Mouse (Mus musculus): ENCODE results near the gene Rusc2.

The Rusc2 gene

DNA sequence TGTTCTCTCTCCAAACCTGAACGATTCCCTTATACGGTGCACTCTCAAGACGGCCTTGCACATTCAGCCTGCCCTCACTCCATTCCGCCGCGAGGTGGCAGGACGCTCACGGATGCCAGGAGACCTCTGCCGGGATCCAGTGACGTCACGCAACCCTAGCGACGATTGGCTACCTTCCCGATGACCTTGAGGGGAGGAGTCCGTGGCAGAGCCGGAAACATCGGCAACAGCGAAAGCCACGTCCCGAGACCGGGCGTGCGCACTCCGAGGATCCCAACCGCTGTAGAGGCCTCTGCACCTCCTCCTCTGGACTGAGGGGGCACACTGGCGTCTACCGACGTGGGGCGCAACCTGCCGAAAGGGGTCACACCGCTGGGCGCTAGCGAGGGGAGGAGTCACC, 60.3 kb downstream of the Rusc2 start:
- DNase-seq (ENCODE audit: low read depth, low spot score) = peak; percentile 98

DNA sequence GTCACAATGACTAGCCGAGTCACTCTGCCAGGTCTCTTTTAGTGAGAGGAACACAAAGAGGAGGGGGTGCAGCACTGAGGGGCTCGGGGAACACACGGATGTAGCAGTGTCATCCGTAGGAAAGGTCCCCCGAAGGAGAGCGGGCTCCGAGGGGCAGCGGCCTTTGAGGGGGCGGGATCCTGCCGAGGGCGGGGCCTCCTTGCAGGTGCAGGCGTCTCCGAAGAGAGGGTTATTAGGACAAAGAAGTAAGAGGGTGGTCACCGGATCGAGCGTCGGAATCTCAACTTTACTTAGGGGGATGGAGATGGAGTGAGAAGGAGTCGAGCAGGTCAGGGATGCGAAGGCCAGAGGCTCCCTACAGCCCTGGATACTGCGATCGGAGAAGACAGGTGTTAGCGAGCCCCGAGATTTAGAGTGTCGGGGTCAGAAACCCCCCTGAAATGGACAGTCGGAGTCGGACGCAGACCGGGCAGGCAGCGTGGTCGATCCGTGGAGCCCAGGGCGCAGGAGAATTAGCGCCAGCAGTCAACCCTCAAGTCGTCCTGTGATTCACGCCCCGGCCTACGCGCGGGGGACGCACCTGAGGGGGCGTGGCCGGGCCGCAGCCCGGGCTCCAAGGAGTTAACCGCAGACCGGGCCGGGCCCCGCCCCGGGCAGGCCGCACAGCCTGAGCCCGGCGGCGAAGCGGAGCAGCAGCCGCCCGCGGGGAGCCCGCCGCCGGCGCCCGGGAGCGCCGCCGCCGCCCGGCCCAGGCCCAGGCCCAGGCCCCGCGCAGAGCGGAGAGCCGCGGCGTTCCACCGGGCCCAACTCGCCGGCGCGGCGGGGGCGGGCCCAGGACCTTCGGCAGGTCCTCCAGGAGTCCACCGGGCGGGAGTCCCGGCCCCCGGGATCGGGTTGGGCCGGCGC, 60.9 kb downstream of the Rusc2 start:
- peak; percentile 61 for DNase-seq (ENCODE audit: low read depth, low spot score)

DNA sequence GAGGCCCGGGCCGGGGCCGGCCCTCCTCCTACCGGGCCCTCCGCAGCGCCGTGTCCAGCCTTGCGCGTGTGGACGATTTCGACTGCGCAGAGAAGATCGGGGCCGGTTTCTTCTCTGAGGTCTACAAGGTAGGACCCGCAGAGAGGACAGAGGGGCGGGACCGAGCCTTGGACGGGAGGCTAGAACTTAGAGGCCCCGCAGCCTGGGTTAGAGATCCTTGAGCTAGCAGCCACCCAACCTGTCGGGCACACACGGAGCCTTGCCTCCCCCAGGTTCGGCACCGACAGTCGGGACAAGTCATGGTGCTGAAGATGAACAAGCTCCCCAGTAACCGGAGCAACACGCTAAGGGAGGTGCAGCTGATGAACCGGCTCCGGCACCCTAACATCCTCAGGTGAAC, 61.7 kb downstream of the Rusc2 start:
- no peak for DNase-seq (ENCODE audit: low read depth, low spot score)

DNA sequence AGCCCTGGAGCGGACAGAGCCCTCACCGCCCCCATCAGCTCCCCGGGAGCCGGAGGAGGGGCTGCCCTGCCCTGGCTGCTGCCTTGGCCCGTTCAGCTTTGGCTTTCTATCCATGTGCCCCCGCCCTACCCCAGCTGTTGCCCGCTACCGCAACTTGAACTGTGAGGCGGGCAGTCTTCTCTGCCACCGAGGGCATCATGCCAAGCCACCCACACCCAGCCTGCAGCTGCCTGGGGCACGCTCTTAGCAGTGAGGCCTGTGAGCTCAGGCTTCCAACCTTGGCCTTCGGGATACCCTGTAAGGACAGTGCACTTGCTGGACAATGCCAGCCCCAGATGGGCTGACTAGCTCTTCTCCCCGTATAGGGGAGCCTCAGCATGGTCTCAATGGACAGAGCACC, 65.5 kb downstream of the Rusc2 start:
- DNase-seq (ENCODE audit: low read depth, low spot score) = no peak

DNA sequence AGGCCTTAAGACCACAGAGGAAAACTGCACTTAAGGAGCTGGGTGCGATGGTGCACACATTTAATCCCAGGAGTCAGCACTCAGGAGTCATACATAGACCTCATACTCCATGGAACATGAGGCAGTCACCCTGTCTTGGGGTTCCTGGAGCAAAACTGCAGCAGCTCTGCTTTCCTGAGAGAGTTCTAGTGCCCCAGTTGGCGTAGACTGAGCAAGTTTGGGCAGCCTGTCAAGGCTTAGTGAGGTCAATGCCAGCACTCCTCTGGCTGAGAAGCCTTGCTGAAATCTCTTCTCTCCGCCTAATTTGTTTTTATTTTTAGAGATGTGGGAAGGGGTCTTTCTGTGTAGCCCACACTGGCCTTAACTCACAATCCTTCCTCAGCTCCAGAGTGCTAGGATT, 66.8 kb downstream of the Rusc2 start:
- DNase-seq (ENCODE audit: low read depth, low spot score) = no peak

DNA sequence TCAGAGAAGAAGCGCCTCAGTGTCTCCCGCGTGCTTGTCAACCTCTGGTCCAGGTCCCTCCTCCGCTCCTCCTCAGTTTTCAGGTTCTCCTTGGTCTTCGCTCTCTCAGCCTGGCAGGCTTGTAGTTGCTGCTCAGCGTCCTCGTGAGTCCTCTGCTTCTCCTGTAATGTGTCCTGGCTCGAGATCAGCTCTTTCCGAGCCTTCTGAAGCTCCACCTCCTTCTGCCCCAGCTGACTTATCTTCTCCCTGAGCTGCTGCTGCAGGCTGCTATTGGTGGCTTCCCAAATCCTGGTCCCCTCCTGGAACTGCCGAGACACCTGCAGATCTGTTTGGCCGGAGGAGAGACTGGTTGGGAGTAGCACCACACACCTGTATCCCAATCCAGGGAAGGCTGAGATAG, 70.5 kb downstream of the Rusc2 start:
- no peak for DNase-seq (ENCODE audit: low read depth, low spot score)

DNA sequence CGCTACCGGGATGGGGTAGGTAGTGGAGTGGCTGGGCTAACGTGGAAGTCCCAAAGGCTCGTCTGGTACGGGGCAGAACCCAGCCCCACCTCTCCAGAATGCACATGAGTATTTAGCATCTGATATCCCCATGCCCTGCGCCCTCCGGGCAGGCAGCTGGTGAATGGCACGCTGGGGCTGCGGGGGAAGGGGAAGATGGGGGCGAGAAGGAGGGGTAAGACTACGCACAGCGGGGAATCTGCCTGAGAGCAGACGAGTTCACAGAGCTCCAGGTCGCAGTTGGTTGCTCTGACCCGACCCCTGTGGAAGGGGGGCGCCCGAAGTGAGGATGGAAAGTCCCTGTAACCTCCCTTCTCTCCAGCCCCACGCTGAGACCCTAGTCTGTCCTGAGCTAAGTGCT, 71.6 kb downstream of the Rusc2 start:
- DNase-seq (ENCODE audit: low read depth, low spot score) = no peak

DNA sequence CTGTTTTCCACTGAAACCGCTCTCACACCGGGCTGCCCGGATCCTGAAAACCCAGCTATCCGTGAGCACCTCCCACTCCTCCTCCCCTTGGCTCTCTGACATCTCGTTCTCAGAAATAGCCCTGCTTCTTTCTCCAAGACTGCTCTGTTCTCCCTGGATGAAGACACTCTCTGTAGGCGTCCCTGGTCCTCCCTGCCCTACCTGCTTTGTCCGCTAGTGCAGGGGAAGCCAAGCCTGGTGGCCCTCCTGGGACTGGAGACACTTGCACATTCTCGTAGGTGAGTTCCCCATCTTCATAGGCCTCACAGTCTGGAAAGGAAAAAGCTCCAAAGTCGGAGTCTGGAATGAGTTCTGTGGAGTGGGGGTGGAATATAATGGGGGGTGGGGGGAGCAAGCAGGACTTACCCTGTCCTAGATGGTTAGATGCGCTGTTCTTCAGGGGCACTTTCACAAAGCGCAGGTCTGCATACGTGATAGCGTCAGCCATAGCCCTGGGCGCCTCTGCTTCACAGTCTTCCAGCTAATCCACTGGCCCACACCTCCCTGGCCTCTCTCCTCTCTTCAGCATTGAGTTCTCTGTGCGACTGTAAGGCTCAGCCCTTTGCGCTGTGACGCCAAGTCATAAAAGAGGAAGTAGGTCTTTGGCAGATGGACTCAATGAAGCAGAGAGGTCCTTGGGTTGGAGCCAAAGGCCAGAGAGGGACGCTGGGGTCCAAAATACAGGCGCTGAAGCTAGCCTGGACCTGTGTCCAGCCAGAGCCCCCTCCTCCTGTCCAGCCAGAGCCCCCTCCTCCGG, 72.5 kb downstream of the Rusc2 start, which contains the start of gene Cd72:
TSS of gene Cd72 (minus strand) at position 588 of the 796 bp plus-strand sequence.
- no peak for DNase-seq (ENCODE audit: low read depth, low spot score)

DNA sequence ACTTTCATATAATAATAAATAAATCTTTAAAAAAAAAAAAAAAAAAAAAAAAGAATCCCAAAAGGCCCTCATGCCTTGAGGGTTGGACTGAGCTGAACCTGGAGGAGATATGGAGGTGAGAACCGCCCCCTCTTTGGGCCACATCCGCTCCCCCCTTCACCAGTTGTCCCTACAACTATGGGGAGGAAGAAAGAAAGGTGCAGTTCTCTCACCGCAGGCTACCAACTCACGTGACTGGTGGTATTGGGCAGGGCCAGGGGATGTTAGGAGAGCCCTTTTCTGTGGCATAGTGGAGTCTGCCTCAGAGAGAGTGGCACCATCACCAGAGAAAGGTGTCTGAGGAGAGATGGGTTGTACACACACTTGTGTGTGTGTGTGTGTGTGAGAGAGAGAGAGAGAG, 74.7 kb downstream of the Rusc2 start:
- DNase-seq (ENCODE audit: low read depth, low spot score) = no peak

DNA sequence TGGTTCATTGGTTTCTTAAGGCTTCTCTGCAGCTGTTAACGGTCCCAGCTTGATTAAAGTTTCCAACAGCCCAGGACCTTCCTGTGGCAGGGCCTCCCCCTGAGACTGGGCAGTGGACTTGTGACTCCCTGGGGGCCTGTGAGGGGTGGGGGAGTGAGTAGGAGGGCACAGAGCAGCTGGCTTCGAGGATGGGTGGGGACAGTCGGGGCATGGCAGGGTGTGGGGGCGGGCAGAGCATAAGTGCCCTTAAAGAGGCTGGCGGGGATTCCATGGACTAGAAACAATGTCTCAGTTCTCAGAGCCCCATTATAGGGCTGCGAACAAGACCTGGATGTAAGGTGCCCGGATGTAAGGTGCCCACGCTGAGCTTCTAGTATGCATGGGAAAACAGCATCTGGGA, 75.3 kb downstream of the Rusc2 start:
- DNase-seq (ENCODE audit: low read depth, low spot score) = no peak

DNA sequence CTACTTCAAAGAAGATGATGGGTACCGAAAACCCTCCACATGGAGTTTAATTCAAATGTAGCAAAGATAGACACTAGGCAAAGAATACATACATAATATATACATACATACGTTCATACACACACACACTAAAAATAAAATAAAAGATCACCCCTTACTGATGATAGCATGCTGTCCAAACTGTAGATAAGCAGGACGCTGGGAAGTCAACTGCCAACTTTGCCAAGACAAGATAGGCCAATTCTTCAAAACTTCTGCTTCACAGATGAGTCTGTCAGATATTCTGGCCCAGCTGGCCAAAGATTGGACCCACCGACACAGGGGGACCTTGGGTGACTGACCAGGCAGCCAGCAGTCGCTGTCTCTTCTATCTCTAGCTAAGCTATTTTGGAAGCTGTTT, 81.3 kb downstream of the Rusc2 start:
- DNase-seq (ENCODE audit: low read depth, low spot score) = no peak

DNA sequence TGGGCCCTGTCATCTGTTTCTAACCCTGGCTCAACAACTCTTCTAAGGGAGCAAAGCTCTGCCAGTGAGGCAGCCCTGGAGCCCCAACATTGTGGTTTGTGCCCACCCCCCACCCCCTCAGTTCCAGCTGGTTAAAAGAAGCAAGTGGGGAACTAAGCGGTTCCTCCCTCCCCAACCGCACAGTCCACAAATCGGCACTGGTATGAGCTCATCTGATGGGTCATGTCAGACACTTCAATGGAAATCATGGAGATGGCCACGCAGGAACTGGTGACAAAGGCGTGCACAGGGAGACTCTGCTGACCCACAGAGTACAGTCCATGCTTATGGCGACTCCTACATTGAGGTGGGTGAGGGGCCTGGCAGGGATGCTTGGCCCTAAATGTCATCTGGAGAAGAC, 84.2 kb downstream of the Rusc2 start:
- DNase-seq (ENCODE audit: low read depth, low spot score) = no peak

DNA sequence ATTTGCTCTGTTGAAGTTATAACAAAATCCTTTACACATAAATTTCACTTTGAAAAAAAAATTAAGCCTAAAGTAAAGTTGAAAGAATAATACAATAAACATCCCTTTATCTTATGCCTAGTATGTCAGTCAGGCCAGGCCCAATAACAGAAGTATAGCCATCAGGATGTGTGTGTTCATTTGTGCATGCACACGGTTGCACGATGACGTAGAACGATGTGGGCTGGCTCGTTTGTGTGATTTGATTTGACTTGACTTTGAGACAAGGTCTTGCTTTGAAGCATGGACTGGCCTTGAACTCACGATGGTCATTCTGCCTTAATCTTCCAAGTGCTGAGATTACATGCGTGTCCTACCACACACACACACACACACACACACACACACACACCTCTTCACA, 85.1 kb downstream of the Rusc2 start:
- DNase-seq (ENCODE audit: low read depth, low spot score) = no peak

DNA sequence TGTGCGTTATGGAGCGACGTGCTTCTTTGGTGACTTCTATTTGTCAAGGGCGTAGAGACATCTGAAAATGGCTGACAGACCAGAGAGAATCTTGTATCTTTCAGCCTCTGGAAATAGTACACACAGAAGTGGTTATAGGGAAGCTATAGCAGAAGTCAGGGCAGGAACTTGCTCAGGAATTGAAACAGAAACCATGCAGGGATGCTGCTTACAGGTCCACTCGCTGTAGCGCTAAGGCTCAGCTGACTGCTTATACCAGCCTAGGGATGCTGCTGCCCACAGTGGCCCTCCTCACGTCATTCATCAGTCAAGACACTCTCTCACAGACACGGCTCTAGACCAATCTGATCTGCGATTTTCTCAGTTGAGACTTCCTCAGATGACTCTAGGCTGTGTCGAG, 88.5 kb downstream of the Rusc2 start:
- no peak for DNase-seq (ENCODE audit: low read depth, low spot score)

DNA sequence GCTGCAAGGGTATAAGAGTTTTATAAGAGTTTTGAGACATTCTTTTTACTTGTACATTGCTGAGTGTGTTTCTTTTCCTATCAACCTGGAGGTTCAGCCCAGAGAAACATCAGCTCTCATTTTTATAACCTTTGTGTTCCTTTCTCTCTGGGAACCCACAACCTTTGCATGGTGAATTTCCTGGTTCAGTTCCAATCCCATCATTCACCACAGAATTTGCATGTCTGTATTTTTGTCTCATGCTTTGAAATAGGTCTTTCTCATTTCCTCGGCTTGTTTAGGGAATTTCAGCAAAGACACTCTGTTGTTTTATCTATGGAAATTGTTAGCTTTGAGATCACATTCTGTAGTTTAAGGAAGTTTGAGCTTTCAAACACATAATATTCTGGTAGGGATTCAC, 91.9 kb downstream of the Rusc2 start:
- DNase-seq (ENCODE audit: low read depth, low spot score) = no peak

DNA sequence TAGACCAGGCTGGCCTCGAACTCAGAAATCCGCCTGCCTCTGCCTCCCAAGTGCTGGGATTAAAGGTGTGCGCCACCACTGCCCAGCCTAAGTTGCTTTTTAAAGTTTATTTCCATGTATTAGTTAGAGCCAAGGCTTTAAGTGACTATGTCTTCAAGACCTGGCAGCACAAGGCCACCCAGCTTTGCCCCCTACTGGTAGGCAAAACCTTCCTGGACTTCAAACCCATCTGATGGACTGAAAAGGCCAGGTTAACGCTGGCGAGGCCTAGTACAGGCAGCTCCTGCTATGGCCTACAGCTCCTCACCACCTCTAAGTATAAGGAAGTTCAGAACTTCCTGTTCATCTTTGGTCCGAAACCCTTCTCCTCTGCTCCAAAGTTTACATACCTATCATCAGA, 94.8 kb downstream of the Rusc2 start:
- DNase-seq (ENCODE audit: low read depth, low spot score) = no peak

Data from c-Kit-negative CD71-positive TER-119-positive erythroid progenitor cells, embryonic 14.5 days (primary cell).